Mouse (Mus musculus): Measurements from ENCODE around the gene Hcn1.

Hcn1 gene

GRCm38 (mm10) chr13:117705573-117705972 is 103.5 kb downstream of the Hcn1 start:
- no peak for DNase-seq (ENCODE audit: low spot score)

GRCm38 (mm10) chr13:117705997-117706396 is 103.9 kb downstream of the Hcn1 start:
- DNase-seq (ENCODE audit: low spot score): no peak

- DNase-seq (ENCODE audit: low spot score): no peak
Observed at GRCm38 (mm10) chr13:117706496-117706895, 104.4 kb downstream of the Hcn1 start.

GRCm38 (mm10) chr13:117706986-117707738 is 105.0 kb downstream of the Hcn1 start:
- peak; percentile 57 for DNase-seq (ENCODE audit: low spot score)

GRCm38 (mm10) chr13:117710811-117711210 is 108.7 kb downstream of the Hcn1 start:
- no peak for DNase-seq (ENCODE audit: low spot score)

GRCm38 (mm10) chr13:117722090-117722489 is 120.0 kb downstream of the Hcn1 start:
- DNase-seq (ENCODE audit: low spot score): no peak

- no peak for DNase-seq (ENCODE audit: low spot score)
Observed at GRCm38 (mm10) chr13:117724083-117724482, 122.0 kb downstream of the Hcn1 start.

- no peak for DNase-seq (ENCODE audit: low spot score)
Observed at GRCm38 (mm10) chr13:117728393-117728792, 126.3 kb downstream of the Hcn1 start.

- no peak for DNase-seq (ENCODE audit: low spot score)
Observed at GRCm38 (mm10) chr13:117732738-117733137, 130.6 kb downstream of the Hcn1 start.

- DNase-seq (ENCODE audit: low spot score): no peak
Observed at GRCm38 (mm10) chr13:117744451-117744850, 142.3 kb downstream of the Hcn1 start.

GRCm38 (mm10) chr13:117745173-117745572 is 143.1 kb downstream of the Hcn1 start:
- no peak for DNase-seq (ENCODE audit: low spot score)

- DNase-seq (ENCODE audit: low spot score): no peak
Observed at GRCm38 (mm10) chr13:117765487-117765886, 163.4 kb downstream of the Hcn1 start.

- DNase-seq (ENCODE audit: low spot score): no peak
Observed at GRCm38 (mm10) chr13:117785376-117785775, 183.3 kb downstream of the Hcn1 start.

GRCm38 (mm10) chr13:117792861-117793260 is 190.7 kb downstream of the Hcn1 start:
- no peak for DNase-seq (ENCODE audit: low spot score)

- DNase-seq (ENCODE audit: low spot score): no peak
Observed at GRCm38 (mm10) chr13:117801061-117801460, 198.9 kb downstream of the Hcn1 start.

GRCm38 (mm10) chr13:117827628-117828027 is 225.5 kb downstream of the Hcn1 start:
- DNase-seq (ENCODE audit: low spot score): peak; percentile 3

- no peak for DNase-seq (ENCODE audit: low spot score)
Observed at GRCm38 (mm10) chr13:117836658-117837057, 234.5 kb downstream of the Hcn1 start.

- no peak for DNase-seq (ENCODE audit: low spot score)
Observed at GRCm38 (mm10) chr13:117838264-117838663, 236.1 kb downstream of the Hcn1 start.

GRCm38 (mm10) chr13:117842366-117842765 is 240.2 kb downstream of the Hcn1 start:
- DNase-seq (ENCODE audit: low spot score): no peak

- DNase-seq (ENCODE audit: low spot score): no peak
Observed at GRCm38 (mm10) chr13:117847290-117847689, 245.2 kb downstream of the Hcn1 start.

- DNase-seq (ENCODE audit: low spot score): no peak
Observed at GRCm38 (mm10) chr13:117848757-117849156, 246.6 kb downstream of the Hcn1 start.

GRCm38 (mm10) chr13:117851954-117852710 is 250.0 kb downstream of the Hcn1 start:
- no peak for DNase-seq (ENCODE audit: low spot score)

GRCm38 (mm10) chr13:117852711-117853051 is 250.6 kb downstream of the Hcn1 start:
- DNase-seq (ENCODE audit: low spot score): no peak

Measured in urinary bladder, postnatal 14 days (tissue).